Comparison of ENCODE assay signal across 24 mouse cellular contexts in genomic region chr2:172025459-172026130, GRCm38 (mm10). TPM values are rescaled to one million over a fixed set of nuclear protein-coding genes. Genes with fewer than 3 reads are reported as not detected.
A peak's percentile ranks its signal among the peaks of the same experiment; 100 is the strongest.
DNase-seq lines count a peak whose midpoint lies in the region; ATAC-seq lines count a peak whose summit lies in the region.
"Had no signal": no experiment of that assay in that cellular context is flagged by ENCODE, and none has a peak within 500 bp of the region (broad histone marks: within the 10 kb centered on the region; RNA-seq: fewer than 3 reads in every experiment).

No protein-coding gene starts in this region.

- H3K4me3 ChIP-seq in neural tube, embryonic 11.5 days (ENCODE audit: low read depth, low read length): no peak overlapping the region
- H3K4me3 ChIP-seq in embryonic facial prominence, embryonic 10.5 days: no peak overlapping the region
- no peak overlapping the region for H3K4me3 ChIP-seq in kidney, embryonic 15.5 days (replicated peaks)
- H3K4me3 ChIP-seq: gastrocnemius, adult 2 months; heart, embryonic 12.5 days had no signal

- H3K27ac ChIP-seq in neural tube, embryonic 11.5 days (ENCODE audit: low read depth, low read length): no peak overlapping the region
- H3K27ac ChIP-seq in embryonic facial prominence, embryonic 10.5 days (replicated peaks): no peak overlapping the region
- H3K27ac ChIP-seq in kidney, embryonic 15.5 days: no peak overlapping the region
- H3K27ac ChIP-seq: gastrocnemius, adult 2 months; liver, embryonic 14.5 days had no signal

- H3K9ac ChIP-seq in neural tube, embryonic 11.5 days (ENCODE audit: low read length): no peak overlapping the region
- H3K9ac ChIP-seq in kidney, embryonic 15.5 days: no peak overlapping the region
- H3K9ac ChIP-seq: heart, embryonic 12.5 days; liver, embryonic 14.5 days had no signal

- H3K4me1 ChIP-seq in neural tube, embryonic 11.5 days (ENCODE audit: control insufficient read depth, insufficient read depth, low read length): no peaks in the 10 kb centered on the region
- no peaks in the 10 kb centered on the region for H3K4me1 ChIP-seq in embryonic facial prominence, embryonic 10.5 days
- no peaks in the 10 kb centered on the region for H3K4me1 ChIP-seq in kidney, embryonic 15.5 days
- H3K4me1 ChIP-seq: heart, embryonic 12.5 days had no signal

- ATAC-seq in neural tube, embryonic 11.5 days (ENCODE audit: insufficient read depth, low FRiP score, low TSS enrichment): peak; percentile 86
- ATAC-seq in kidney, embryonic 15.5 days (replicated peaks; ENCODE audit: low FRiP score): no peak
- ATAC-seq: inflammation-experienced regulatory T-cells, adult 6 months had no signal

- DNase-seq in heart, adult 11 months: peak; percentile 63
- DNase-seq in heart, postnatal 25 days (ENCODE audit: low spot score): no peak
- peak; percentile 45 for DNase-seq in neural tube, embryonic 11.5 days (ENCODE audit: low spot score)
- no peak for DNase-seq in neural tube, embryonic 10.5 days (ENCODE audit: extremely low spot score, low spot score)
- peak; percentile 24 for DNase-seq in embryonic facial prominence, embryonic 10.5 days (ENCODE audit: low spot score)
- DNase-seq in adrenal gland, adult (ENCODE audit: inconsistent age in 2 of 2, low spot score in 1 of 2): no peak
- DNase-seq: cerebellum, adult 9-10 months; gastrocnemius, adult 2 months; heart, postnatal 36 days; kidney, adult 2 months; kidney, postnatal 14 days; right cerebral cortex, postnatal 14 days; spleen, adult 18-20 months; thymus, postnatal 36 days had no signal

- H3K9me3 ChIP-seq in neural tube, embryonic 11.5 days (ENCODE audit: control insufficient read depth, low read length): no peaks in the 10 kb centered on the region
- no peaks in the 10 kb centered on the region for H3K9me3 ChIP-seq in embryonic facial prominence, embryonic 10.5 days
- H3K9me3 ChIP-seq in kidney, embryonic 15.5 days (replicated peaks): no peaks in the 10 kb centered on the region
- H3K9me3 ChIP-seq: heart, embryonic 12.5 days had no signal

- intact Hi-C loops in heart, postnatal 25 days (cut with DNase I): no loop called here

- H3K27me3 ChIP-seq in neural tube, embryonic 11.5 days (ENCODE audit: control insufficient read depth, insufficient read depth, low read length): no peaks in the 10 kb centered on the region
- H3K27me3 ChIP-seq in embryonic facial prominence, embryonic 10.5 days (replicated peaks; ENCODE audit: low read depth, poor library complexity, severe bottlenecking): 0 out of 2 replicates have a peak, but pooled peaks cover 3% of the 10 kb centered on the region
- H3K27me3 ChIP-seq in kidney, embryonic 15.5 days: no peaks in the 10 kb centered on the region
- H3K27me3 ChIP-seq: CH12.LX; heart, embryonic 12.5 days had no signal

- WGBS in neural tube, embryonic 11.5 days: 46% methylated on average over 12 of the region's 12 CpGs
- WGBS in embryonic facial prominence, embryonic 10.5 days: 62% methylated on average over 12 of the region's 12 CpGs
- WGBS in kidney, embryonic 15.5 days: 74% methylated on average over 12 of the region's 12 CpGs

- no peaks in the 10 kb centered on the region for H3K36me3 ChIP-seq in neural tube, embryonic 11.5 days (ENCODE audit: control insufficient read depth, insufficient read depth, low read length)
- H3K36me3 ChIP-seq in embryonic facial prominence, embryonic 10.5 days (replicated peaks): no peaks in the 10 kb centered on the region
- H3K36me3 ChIP-seq in kidney, embryonic 15.5 days: no peaks in the 10 kb centered on the region
- H3K36me3 ChIP-seq: heart, embryonic 12.5 days had no signal

- no peak overlapping the region for H3K4me2 ChIP-seq in neural tube, embryonic 11.5 days (ENCODE audit: low read depth)
- no peak overlapping the region for H3K4me2 ChIP-seq in kidney, embryonic 15.5 days
- H3K4me2 ChIP-seq: heart, embryonic 12.5 days had no signal

RNA-seq across cellular contexts. Expression of gene Cbln4, which starts 17.7 kb away (rescaled TPM):
- total RNA-seq in heart, postnatal 25 days (2021): not detected
- 3.0 and 3.2 TPM in 2 replicates for polyA plus RNA-seq in neural tube, embryonic 11.5 days (2014; fragmentation: Nextera tagmentation; extraction: Ambion mirVana)
- polyA plus RNA-seq in embryonic facial prominence, embryonic 10.5 days (2016; fragmentation: Nextera tagmentation; extraction: Ambion mirVana): 0.28 and 0.44 TPM in 2 replicates
- polyA plus RNA-seq in kidney, embryonic 15.5 days (2015; fragmentation: Nextera tagmentation; extraction: Ambion mirVana): 4.2 and 4.6 TPM in 2 replicates
- total RNA-seq: adrenal gland, adult 18-20 months; CH12.LX; common myeloid progenitor, adult 5-6 weeks; gastrocnemius, adult 2 months; heart, postnatal 36 days; MEL; neutrophil, adult 5-6 weeks had no signal
- polyA plus RNA-seq: gonadal fat pad, adult 2 months; kidney, adult 2 months had no signal

Comparison
In these comparisons a context has a peak if more than half of its experiments do, and no peak if none do; other contexts are left out.
1. DNase-seq: peak in heart, adult 11 months (single experiment), neural tube, embryonic 11.5 days (single experiment) and embryonic facial prominence, embryonic 10.5 days (single experiment); none in heart, postnatal 25 days (single experiment), neural tube, embryonic 10.5 days (single experiment) and adrenal gland, adult (0 of 2).